Mouse (Mus musculus) bone marrow macrophage, adult 2 months (primary cell): ENCODE measurements around the gene Mrpl54. TPM values are rescaled to one million over a fixed set of nuclear protein-coding genes. Genes with fewer than 3 reads are reported as not detected.

ENCODE experiments used
- H3K27ac ChIP-seq: 2 replicates; pipeline ENCODE4 v1.5.1; 2012; ENCODE audit warnings: low read depth, low read length; ENCODE audit not compliant: insufficient read depth
- H3K4me1 ChIP-seq: 2 replicates; pipeline ENCODE4 v1.6.1; 2012; ENCODE audit warnings: low read length; ENCODE audit not compliant: control insufficient read depth, insufficient read depth
- H3K4me3 ChIP-seq: 2 replicates; pipeline ENCODE4 v1.5.1; 2012; ENCODE audit warnings: mild to moderate bottlenecking, low read length, moderate library complexity; ENCODE audit not compliant: insufficient read depth
- CTCF ChIP-seq: IDR thresholded peaks from 2 replicates; pipeline ENCODE4 v1.5.1; 2012; ENCODE audit warnings: low read depth, mild to moderate bottlenecking, low read length, moderate library complexity
- POLR2A ChIP-seq: IDR thresholded peaks from 2 replicates; pipeline ENCODE4 v1.6.1; 2012; ENCODE audit warnings: mild to moderate bottlenecking, low read depth, low read length, borderline replicate concordance
- polyA plus RNA-seq: library from polyadenylated mRNA; stranded (reverse); fragments of >200 nt; gene quantifications from 2 replicates; pipeline ENCODE4 v1.2.4, GENCODE M21; 2012; ENCODE audit not compliant: missing spikeins, insufficient read depth, insufficient read length

The Mrpl54 gene
- polyA plus RNA-seq, 1 experiment, result 46.5 TPM

DNA sequence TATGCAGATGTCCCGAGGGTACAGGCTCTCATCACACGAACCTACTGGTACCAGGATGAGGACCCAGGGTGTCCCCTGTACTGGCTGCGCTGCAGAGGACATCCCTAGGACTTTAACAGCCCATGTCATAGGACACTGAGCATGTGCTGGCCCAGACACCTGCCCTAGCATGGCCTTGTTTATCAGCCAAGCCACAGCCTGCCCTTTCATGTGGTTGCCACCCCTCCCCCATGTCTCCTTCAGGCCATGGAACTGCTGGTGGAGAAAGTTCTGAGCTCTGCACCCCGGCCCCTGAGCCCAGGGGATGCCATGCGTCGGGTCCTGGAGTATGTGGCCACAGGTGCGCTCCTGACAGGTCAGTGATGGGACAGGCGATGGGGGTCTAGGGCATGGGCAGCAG lies 17.3 kb downstream of the Mrpl54 start:
- no peak for TF ChIP-seq POLR2A
- TF ChIP-seq CTCF, result no peak
- H3K4me1 ChIP-seq, result peaks cover 4% of the 10 kb centered on the region
- no peak overlapping the region for H3K4me3 ChIP-seq
- no peak overlapping the region for H3K27ac ChIP-seq

DNA sequence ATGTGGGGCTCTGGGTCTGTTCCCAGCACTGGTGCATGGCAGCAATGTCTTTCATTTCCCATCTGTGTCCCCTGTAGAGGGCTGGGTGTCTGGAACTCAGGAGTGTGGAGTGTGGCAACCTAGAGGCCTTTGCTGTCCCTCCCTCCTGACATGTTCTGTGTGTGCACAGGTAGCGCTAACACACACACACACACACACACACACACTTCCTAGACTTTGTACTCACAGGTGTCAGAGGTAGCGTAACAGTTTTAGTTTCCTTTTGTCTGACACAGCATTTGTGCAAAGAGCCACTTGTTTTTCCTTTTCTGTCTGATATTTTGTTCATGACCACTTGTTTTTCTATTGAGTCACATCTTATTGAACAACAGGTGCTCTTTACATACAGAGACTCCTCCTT lies 18.9 kb downstream of the Mrpl54 start:
- TF ChIP-seq CTCF (no peak), POLR2A (no peak)
- H3K4me3 ChIP-seq, result no peak overlapping the region
- no peak overlapping the region for H3K27ac ChIP-seq
- peaks cover 4% of the 10 kb centered on the region for H3K4me1 ChIP-seq

DNA sequence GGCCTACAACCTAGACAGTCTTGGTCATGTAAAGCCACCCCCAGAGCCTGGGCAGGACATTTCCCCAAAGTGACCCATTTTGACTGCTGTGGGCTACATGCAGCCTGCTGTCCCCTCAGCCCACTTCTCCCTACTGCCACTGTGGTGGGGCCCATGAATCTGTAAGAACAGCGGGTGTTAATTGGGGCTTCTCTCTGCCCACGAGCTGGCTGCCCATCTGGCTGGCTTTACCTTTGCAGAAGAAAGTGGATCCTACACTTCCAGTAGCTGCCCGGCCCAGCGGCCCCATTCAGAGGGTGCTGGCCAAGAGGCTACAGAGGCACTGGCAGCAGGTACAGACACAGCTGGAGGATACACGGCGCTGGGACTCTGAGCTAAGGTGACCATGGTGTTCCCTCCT lies 21.6 kb downstream of the Mrpl54 start:
- Histone ChIP-seq H3K4me1 (peaks cover 4% of the 10 kb centered on the region), H3K27ac (no peak overlapping the region), H3K4me3 (no peak overlapping the region)
- TF ChIP-seq POLR2A (no peak), CTCF (no peak)

DNA sequence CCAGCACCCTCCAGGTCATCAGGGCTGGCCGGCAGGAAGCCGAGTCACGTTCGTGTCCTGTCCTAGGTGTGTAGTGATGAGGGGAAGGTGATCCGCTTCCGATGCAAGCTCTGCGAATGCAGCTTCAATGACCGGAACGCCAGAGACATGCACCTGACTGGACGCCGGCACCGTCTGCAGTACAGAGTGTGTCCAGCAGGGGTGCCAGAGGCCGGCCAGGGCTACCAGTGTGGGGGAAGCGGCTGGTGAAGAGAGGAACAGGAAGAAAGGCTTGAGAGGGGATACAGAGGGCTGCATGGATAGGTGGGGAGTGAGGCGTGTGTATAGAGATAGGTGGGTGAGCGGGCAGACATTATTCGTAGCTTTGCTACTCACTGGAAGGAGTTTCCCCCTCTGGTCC lies 22.1 kb downstream of the Mrpl54 start:
- Histone ChIP-seq H3K4me3 (no peak overlapping the region), H3K27ac (no peak overlapping the region), H3K4me1 (peaks cover 4% of the 10 kb centered on the region)
- TF ChIP-seq CTCF, result peak; percentile 59
- TF ChIP-seq POLR2A, result no peak

DNA sequence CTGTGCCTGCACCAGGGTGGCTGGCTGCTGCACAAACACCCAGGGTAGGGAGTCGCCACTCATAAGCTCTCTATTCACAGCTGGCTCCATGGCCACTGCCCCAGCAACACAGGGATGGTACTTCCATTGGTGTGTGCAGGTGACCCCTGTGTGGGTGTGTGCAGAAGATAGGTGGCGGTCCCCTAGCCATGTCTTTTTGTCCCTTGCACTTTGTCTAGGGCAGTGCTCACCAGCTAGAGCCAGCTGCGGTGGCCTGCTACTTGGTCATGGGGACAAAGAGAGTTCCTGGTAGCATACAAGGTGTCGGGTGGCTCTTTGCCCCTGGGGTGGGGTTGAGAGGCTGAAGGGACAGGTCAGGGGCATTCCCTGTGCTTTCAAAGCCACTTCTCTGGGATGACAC lies 22.6 kb downstream of the Mrpl54 start:
- Histone ChIP-seq H3K4me1 (peaks cover 4% of the 10 kb centered on the region), H3K27ac (no peak overlapping the region), H3K4me3 (no peak overlapping the region)
- no peak for TF ChIP-seq CTCF

DNA sequence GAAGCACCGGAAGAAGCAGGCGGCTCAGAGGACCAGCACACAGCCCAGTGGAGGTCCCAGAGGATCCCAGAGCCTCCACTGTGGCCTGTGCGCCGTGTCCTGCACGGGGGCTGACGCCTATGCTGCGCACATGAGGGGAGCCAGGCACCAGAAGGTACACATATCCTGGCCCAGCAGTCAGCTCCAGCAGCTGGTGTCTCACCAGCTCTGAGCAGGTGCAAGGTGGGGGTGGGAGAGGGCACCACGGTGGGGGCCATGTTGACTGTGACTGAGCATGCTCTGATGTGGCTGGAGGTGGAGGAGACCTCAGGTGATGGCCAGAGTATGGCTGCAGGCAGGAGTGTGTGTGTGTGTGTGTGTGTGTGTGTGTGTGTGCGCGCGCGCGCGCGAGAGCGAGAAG lies 24.7 kb downstream of the Mrpl54 start:
- Histone ChIP-seq H3K4me3 (no peak overlapping the region), H3K27ac (no peak overlapping the region), H3K4me1 (peaks cover 4% of the 10 kb centered on the region)
- TF ChIP-seq CTCF (no peak), POLR2A (no peak)

DNA sequence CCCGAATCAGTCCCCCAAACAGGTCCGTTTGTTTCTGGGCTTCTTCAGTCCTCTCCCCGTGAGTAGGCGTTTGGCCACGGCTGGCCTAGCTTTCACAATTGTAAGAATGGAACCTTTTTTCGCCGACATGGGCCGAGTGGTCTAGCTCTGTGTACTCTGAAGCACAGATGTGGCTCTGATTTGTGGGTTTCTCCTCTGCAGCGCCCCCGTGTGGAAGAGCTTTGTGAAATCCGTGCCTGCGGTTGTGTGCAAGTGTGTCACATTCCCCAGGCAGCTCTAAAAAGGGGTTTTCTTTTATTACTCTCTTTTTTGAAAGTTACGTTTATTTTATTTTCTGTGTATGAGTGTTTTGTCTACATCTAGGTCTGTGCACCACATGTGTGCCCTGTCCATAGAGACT lies 25.9 kb downstream of the Mrpl54 start:
- no peak for TF ChIP-seq POLR2A
- peak; percentile 98 for TF ChIP-seq CTCF
- no peak overlapping the region for H3K4me3 ChIP-seq

DNA sequence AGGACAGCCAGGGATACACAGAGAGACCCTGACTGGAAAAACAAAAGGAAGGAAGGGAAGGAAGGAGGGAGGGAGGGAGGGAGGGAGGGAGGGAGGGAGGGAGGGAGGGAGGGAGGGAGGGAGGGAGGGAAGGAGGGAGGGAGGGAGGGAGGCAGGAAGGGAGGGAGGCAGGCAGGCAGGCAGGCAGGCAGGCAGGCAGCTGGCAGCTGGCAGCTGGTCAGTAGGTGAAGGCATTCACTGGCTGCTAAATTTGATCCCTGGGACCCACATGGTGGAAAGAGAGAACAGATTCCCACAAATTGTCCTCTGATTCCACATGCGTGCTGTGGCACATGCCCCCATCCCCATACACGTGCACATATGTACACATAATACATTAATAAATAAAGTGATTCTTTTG lies 28.1 kb downstream of the Mrpl54 start:
- Histone ChIP-seq H3K27ac (no peak overlapping the region), H3K4me3 (no peak overlapping the region), H3K4me1 (peaks cover 2% of the 10 kb centered on the region; the same call in 1 of the 2 replicates)
- TF ChIP-seq POLR2A (no peak), CTCF (no peak)

More for the DNA sequence above, 25.9 kb downstream of the Mrpl54 start:
- peaks cover 4% of the 10 kb centered on the region for H3K4me1 ChIP-seq
- no peak overlapping the region for H3K27ac ChIP-seq

DNA sequence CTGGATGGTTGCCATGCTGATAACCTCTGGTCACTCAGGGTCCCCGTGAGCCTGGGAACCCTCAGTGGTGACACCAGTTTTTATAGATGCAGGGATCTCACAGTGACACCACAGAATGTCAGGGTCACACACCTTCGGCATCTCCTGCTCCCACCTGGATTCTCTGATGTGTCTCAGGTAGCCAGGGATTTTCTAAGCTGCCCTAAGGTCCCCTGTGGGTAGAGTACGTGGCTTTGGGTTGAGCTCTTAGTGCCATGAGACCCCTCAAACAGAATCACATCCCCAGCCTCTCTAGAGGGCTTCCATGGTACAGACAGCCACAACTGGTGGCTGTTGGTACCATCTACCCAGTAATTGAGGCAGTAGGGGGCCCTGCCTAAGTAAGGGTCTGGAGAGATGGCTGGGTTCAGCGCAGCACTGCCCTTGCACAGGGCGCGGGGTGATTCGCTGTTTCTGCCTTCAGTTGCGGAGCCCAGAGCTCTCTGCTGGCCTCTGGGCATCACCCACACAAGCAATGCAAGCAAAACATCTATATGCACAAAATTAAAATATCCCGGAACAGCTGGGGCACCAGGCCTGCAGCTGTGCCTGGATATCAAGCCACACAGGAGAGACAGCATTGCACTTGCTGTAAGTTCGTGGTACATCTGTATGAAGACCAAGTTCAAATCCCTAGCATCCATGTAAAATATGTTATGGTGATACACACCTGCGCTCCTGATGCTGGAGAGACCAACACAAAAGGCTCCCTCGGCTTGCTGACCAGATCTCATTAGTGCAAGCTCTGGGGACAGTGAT lies 30.1 kb downstream of the Mrpl54 start:
- H3K4me3 ChIP-seq, result no peak overlapping the region
- no peak overlapping the region for H3K27ac ChIP-seq
- peaks cover 5% of the 10 kb centered on the region for H3K4me1 ChIP-seq
- TF ChIP-seq POLR2A (no peak), CTCF (no peak)

DNA sequence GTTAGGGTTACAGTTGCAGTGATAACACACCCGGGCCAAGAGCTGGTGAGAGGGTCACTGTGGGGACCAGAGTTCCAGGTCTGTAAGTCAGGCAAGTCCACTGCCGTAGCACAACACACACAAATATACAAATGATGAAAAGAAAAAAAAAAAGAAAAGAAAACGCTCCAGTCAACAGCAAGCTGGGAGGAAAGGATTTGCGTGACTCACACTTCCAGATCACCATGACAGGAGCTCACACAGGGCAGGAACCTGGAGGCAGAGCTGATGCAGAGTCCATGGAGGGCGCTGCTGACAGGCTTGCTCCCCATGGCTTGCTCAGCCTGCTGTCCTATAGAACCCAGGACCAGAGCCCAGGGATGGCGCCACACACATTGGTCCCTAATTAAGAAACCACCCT lies 32.5 kb downstream of the Mrpl54 start:
- H3K4me3 ChIP-seq, result no peak overlapping the region
- TF ChIP-seq POLR2A (no peak), CTCF (no peak)
- peaks cover 5% of the 10 kb centered on the region for H3K4me1 ChIP-seq
- H3K27ac ChIP-seq, result no peak overlapping the region

DNA sequence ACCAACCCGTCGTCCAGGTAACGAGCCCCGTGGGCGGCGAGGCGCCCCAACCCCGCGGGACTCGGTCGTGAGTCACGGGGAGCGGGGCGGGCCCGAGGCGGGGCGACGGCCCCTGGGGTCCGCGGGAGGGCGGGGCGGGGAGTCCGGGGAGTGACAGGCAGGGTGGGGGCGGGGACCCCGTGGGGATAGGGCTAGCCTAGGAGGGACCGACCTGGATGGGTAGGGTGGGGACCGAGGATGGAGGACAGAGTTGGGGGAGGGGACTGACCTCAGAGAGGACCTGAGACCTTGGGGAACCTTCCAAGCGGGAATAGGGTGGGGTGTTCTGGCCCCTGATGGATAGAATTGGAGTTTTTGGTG lies 33.5 kb downstream of the Mrpl54 start:
- peaks cover 5% of the 10 kb centered on the region for H3K4me1 ChIP-seq
- TF ChIP-seq POLR2A (0 out of 2 replicates have a peak, but pooled peaks have one; percentile 12), CTCF (no peak)
- peak overlapping the region; percentile 63 for H3K4me3 ChIP-seq
- no peak overlapping the region for H3K27ac ChIP-seq
